Mouse (Mus musculus) embryonic facial prominence, embryonic 14.5 days (tissue): Measurements from ENCODE around the gene Rab3a. TPM values are rescaled to one million over a fixed set of nuclear protein-coding genes. Genes with fewer than 3 reads are reported as not detected.

ENCODE experiments used
- ATAC-seq: fragments of 200-750 bp; cut with Nextera tagmentation; 2 replicates; pipeline ENCODE4 v1.8.0; 2017; ENCODE audit warnings: low read depth, moderate number of reproducible peaks, moderate TSS enrichment
- DNase-seq: peaks from one replicate; pipeline ENCODE4 v3.0.0-alpha.2; 2015; ENCODE audit warnings: low spot score
- H3K27ac ChIP-seq: fragments of 300-500 bp; sonication (generic); replicated peaks from 2 replicates; pipeline ENCODE4 v1.5.1; 2014; ENCODE audit warnings: low read depth, mild to moderate bottlenecking, low read length, moderate library complexity
- H3K27me3 ChIP-seq: fragments of 300-500 bp; sonication (generic); replicated peaks from 2 replicates; pipeline ENCODE4 v1.6.1; 2014; ENCODE audit warnings: low read length; ENCODE audit not compliant: control insufficient read depth, insufficient read depth
- H3K36me3 ChIP-seq: fragments of 300-500 bp; sonication (generic); 2 replicates; pipeline ENCODE4 v1.6.1; 2014; ENCODE audit warnings: low read length, mixed read lengths; ENCODE audit not compliant: control insufficient read depth, insufficient read depth
- H3K4me1 ChIP-seq: fragments of 300-500 bp; sonication (generic); 2 replicates; pipeline ENCODE4 v1.6.1; 2014; ENCODE audit warnings: antibody characterized with exemption, low read length; ENCODE audit not compliant: control insufficient read depth, insufficient read depth
- H3K4me2 ChIP-seq: fragments of 300-500 bp; sonication (generic); 2 replicates; pipeline ENCODE4 v1.6.1; 2014; ENCODE audit warnings: low read depth, mild to moderate bottlenecking, low read length, moderate library complexity, mixed read lengths
- H3K4me3 ChIP-seq: fragments of 300-500 bp; sonication (generic); 2 replicates; pipeline ENCODE4 v1.5.1; 2014; ENCODE audit warnings: low read depth, mild to moderate bottlenecking, low read length
- H3K9ac ChIP-seq: fragments of 300-500 bp; sonication (generic); 2 replicates; pipeline ENCODE4 v1.6.1; 2014; ENCODE audit warnings: low read depth, mild to moderate bottlenecking, low read length, moderate library complexity, mixed read lengths
- H3K9me3 ChIP-seq: fragments of 300-500 bp; sonication (generic); 2 replicates; pipeline ENCODE4 v1.6.1; 2016; ENCODE audit warnings: low read length; ENCODE audit not compliant: control insufficient read depth
- WGBS: fragments of 180-500 bp; shearing (Covaris S2); extraction: QIAGEN DNeasy Blood & Tissue Kit; methylation state at CpG from one replicate; pipeline ENCODE4 v1.1.7; 2014; 5-methylcytosine and 5-hydroxymethylcytosine counted together
- polyA plus RNA-seq: library from polyadenylated mRNA; unstranded; fragments of >200 nt; fragmentation: Nextera tagmentation; extraction: Ambion mirVana; gene quantifications from 2 replicates; pipeline ENCODE4 v1.2.1, GENCODE M21; 2014

Rab3a gene
- polyA plus RNA-seq, 1 experiment from 2014 or later = 39.0 TPM

DNA sequence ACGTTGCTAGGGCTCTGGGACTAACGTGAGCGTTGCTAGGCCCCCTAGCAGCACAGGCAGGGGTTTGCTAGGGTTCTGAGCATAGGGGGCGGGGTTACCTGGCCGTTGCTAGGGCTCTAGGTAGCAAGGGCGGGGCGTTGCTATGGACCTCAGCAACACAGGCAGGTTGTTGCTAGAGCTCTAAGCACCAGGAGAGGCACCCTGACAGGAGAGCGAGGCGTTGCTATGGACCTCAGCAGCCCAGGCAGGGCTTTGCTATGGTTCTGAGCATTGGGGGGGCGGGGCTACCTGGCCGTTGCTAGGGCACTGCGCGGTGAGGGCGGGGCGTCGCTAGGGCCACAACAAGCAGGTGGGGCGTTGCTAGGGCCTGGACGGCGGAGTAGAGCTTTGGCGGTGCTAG lies 38.2 kb downstream of the Rab3a start:
- DNase-seq (peak; percentile 93), ATAC-seq (peak; percentile 59)
- H3K4me2 ChIP-seq = peak overlapping the region; percentile 79
- H3K4me3 ChIP-seq = peak overlapping the region; percentile 80
- 0% methylated on average over 17 of the region's 20 CpGs for WGBS
- H3K27ac ChIP-seq = peak overlapping the region; percentile 86
- peaks cover 1% of the 10 kb centered on the region; the same call in 1 of the 2 replicates for H3K27me3 ChIP-seq
- peaks cover 23% of the 10 kb centered on the region for H3K4me1 ChIP-seq
- no peaks in the 10 kb centered on the region for H3K9me3 ChIP-seq
- H3K36me3 ChIP-seq = peaks cover 14% of the 10 kb centered on the region; the same call in 1 of the 2 replicates
- H3K9ac ChIP-seq = peak overlapping the region; percentile 90

DNA sequence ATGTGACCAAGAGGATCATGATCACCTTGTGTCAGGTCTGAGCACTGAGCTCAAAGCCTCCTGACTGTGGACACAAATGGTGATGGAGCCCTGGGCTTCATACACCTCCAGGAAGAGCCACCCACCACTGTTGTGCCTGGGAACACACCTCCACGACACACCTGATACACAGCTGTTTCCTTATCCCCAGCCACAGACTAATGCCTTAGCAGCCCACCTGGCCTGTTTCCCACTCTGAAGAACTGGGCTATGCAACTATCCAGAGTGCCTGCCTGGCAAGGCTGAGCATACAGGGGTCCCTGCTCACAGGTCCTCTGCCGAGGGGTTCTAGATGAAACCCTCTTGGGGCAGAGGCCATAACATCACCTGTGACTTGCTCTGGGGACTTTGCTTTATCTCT lies 39.7 kb downstream of the Rab3a start:
- no peak for ATAC-seq
- Histone ChIP-seq H3K9ac (no peak overlapping the region), H3K27ac (no peak overlapping the region), H3K4me3 (no peak overlapping the region), H3K4me2 (no peak overlapping the region), H3K9me3 (no peaks in the 10 kb centered on the region), H3K27me3 (peaks cover 17% of the 10 kb centered on the region), H3K36me3 (no peaks in the 10 kb centered on the region), H3K4me1 (peaks cover 30% of the 10 kb centered on the region)
- 78% methylated on average over 2 of the region's 2 CpGs for WGBS
- DNase-seq = no peak

DNA sequence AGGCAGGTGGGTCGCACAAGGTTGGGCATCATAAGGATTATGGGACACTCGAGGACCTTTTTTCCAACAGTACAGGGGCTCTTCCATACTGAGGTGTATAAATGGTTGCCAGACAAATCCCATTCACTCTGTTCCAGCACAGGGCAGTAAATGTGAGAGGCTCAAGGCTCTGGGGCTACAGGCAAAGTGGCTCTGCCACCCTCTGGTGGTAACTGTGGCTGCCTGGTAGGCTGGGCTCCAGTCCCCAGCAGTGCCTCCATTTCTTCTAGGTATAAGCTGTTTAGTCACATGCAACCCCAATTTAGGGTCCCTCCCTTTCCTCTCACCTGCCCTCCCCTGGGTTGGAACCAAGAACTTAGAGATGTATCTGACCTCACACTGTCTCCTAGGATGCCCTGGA lies 40.9 kb downstream of the Rab3a start:
- H3K36me3 ChIP-seq = no peaks in the 10 kb centered on the region
- ATAC-seq (no peak), DNase-seq (no peak)
- 95% methylated on average over 2 of the region's 2 CpGs for WGBS
- H3K4me1 ChIP-seq = peaks cover 29% of the 10 kb centered on the region
- H3K27ac ChIP-seq = no peak overlapping the region
- no peak overlapping the region for H3K4me2 ChIP-seq
- H3K27me3 ChIP-seq = peaks cover 28% of the 10 kb centered on the region
- no peak overlapping the region for H3K9ac ChIP-seq
- H3K4me3 ChIP-seq = no peak overlapping the region
- no peaks in the 10 kb centered on the region for H3K9me3 ChIP-seq

DNA sequence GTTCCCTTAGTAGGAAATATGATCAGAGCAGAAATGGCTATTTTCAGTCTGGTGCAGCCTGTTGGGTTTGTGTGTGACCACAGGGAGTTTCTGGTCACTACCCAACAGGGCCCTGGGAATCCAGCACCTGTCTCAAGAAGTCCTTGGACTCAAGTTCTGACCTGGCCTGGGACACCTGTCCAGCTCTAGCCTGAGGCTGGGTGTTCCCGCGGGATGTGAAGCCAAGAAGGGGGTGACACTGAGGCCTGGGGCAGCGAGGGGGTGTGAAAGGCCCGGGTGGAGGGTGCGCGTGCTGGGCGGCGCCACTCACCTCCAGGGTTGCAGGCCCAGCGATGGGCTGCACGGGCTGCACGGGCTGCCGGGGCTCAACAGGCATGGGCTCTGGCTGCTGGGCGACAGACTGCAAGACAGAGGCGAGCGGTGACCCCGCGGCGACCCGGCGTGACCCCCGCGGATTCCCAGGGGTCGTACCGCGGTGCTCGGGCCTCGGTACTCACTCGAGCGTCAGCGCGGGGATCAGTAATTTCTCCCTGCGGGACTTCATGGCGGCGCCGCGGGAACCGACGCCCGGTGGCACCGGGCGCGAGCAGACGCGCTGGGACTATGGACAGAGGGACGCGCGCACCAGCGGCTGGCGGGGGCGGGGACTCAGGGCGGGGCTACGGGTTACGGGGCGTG lies 42.1 kb downstream of the Rab3a start:
- Histone ChIP-seq H3K9me3 (no peaks in the 10 kb centered on the region), H3K27ac (no peak overlapping the region), H3K9ac (peak overlapping the region; percentile 65), H3K4me3 (peak overlapping the region; percentile 59), H3K27me3 (peaks cover 30% of the 10 kb centered on the region), H3K4me2 (peak overlapping the region; percentile 80), H3K36me3 (no peaks in the 10 kb centered on the region), H3K4me1 (peaks cover 17% of the 10 kb centered on the region)
- WGBS = under 1% methylated on average over 33 of the region's 54 CpGs
- ATAC-seq (no peak), DNase-seq (no peak)

DNA sequence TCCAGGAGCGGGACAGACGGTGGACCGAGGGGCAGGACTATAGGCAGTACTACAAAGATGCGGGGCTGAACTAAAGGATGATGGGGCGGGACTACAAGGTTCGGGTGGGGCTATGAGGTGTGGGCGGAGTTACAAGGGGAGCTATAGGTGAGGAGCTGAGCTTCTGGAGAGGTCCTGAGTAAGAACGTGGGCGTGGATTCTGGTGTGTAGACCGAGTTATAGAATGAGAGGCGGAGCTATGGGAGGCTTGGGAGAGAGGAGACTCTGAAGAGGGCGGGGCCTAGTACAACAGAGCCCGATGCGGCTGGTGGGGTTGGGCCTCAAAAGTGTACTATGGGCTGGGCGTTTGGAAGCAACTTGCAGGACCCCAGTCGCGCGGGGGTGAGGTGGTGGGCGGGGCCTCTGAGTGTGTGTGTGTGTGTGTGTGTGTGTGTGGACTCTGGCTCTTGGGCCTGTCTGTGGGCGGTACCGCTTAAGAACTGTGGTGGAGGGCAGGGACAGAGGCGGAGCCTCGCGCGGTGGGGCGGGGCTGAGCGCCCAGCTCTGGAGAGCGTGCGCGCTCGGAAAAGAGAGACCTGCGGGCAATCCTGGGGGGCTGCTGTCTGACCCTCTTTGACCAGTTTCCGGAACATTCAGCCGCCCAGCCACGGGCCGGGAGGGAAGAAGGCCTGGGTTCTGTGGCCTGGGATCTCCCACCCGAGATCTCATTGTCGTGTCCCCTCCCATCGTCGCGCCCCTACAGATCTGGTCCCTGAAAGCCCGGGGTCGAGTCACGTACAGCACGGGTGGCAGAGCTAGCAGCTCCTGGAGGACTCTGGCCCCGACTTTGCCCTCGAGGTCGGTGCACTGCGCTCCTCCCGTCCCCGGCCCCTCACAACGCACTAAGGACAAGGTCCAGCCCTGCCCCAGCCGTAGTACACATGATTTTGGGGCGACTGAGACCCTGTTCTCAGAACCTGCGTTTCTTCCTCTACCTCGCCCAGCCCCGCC lies 42.9 kb downstream of the Rab3a start:
- Histone ChIP-seq H3K9ac (peak overlapping the region; percentile 65), H3K4me1 (peaks cover 13% of the 10 kb centered on the region), H3K27me3 (peaks cover 30% of the 10 kb centered on the region), H3K36me3 (no peaks in the 10 kb centered on the region), H3K9me3 (no peaks in the 10 kb centered on the region), H3K4me3 (peak overlapping the region; percentile 59), H3K4me2 (peak overlapping the region; percentile 80), H3K27ac (no peak overlapping the region)
- DNase-seq = peak; percentile 98
- WGBS = under 1% methylated on average over 26 of the region's 57 CpGs
- ATAC-seq = peak; percentile 88

DNA sequence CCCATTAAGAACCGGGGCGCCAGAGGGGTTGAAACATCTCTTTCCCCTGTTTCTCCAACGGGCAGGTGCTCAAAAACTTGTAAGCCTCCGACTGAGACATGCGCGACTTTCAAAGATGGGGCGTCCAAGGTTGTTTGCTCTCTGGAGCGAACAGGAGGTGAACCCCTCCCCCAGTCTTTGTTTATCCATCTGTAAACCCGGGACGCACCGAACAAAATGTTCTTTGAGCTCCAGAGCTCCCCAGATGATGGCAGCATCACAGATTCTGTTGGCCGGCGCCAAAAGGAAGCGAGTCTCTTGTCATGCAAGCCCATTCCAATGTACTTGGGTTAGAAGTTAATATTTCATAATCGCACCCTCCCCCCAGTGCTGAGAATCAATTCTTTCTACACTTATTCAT lies 43.8 kb downstream of the Rab3a start:
- Histone ChIP-seq H3K4me3 (peak overlapping the region; percentile 59), H3K9ac (no peak overlapping the region), H3K36me3 (no peaks in the 10 kb centered on the region), H3K27me3 (peaks cover 30% of the 10 kb centered on the region), H3K9me3 (no peaks in the 10 kb centered on the region), H3K4me1 (peaks cover 6% of the 10 kb centered on the region; the same call in 1 of the 2 replicates), H3K27ac (no peak overlapping the region), H3K4me2 (peak overlapping the region; percentile 80)
- ATAC-seq = no peak
- WGBS = 16% methylated on average over 15 of the region's 15 CpGs
- DNase-seq = no peak

DNA sequence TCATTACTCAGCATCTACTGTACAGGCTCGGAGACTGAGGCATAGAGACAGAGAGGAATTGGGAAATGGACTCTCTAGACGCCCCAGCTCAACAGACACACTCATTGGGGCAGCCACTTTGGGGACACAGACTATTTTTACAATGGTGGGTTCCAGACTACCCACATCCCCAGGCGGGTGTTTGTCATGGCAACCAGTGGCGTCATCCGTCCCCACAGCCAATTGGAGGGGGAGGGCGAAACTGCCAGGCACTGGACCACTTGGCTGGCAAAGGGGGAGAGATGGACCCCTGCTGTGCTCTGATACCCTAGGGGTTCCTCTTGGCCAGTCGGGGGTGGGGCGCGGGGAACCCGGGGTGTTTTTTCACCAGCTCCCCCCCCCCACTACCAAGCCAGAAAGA lies 46.2 kb downstream of the Rab3a start:
- Histone ChIP-seq H3K9ac (no peak overlapping the region), H3K4me2 (no peak overlapping the region), H3K36me3 (no peaks in the 10 kb centered on the region), H3K9me3 (no peaks in the 10 kb centered on the region), H3K4me1 (peaks cover 15% of the 10 kb centered on the region; the same call in 1 of the 2 replicates), H3K4me3 (no peak overlapping the region), H3K27ac (no peak overlapping the region), H3K27me3 (peaks cover 41% of the 10 kb centered on the region)
- ATAC-seq (no peak), DNase-seq (no peak)
- WGBS = 57% methylated on average over 10 of the region's 10 CpGs

DNA sequence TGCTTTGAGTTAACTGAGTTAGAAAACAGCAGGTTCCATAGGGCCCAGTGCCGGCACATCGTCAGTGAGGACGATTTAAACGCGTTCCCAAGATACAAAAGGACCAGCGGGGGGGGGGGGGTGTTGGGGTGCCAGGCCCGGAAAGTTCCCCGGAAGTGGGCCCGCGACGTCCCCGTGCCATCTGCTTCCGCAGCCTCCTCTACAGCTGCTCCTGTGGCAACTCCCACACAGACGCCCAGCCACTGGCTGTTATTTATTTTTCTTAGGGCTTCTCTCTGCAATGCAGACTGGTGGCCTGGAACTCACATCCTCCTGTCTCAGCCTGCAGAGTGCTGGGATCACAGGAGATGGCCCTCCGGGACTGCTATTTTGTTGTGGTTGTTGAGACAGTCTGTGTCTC lies 46.7 kb downstream of the Rab3a start:
- H3K4me1 ChIP-seq = peaks cover 15% of the 10 kb centered on the region; the same call in 1 of the 2 replicates
- 53% methylated on average over 4 of the region's 15 CpGs for WGBS
- DNase-seq = no peak
- no peaks in the 10 kb centered on the region for H3K36me3 ChIP-seq
- ATAC-seq = no peak
- H3K27me3 ChIP-seq = peaks cover 41% of the 10 kb centered on the region
- no peak overlapping the region for H3K4me3 ChIP-seq
- H3K9ac ChIP-seq = no peak overlapping the region
- no peak overlapping the region for H3K27ac ChIP-seq
- H3K4me2 ChIP-seq = no peak overlapping the region
- H3K9me3 ChIP-seq = no peaks in the 10 kb centered on the region
